Mouse (Mus musculus) C2C12 (cell line): ENCODE results near the gene Fbxl19.

Experiments used
- CEBPB ChIP-seq: IDR thresholded peaks from one replicate; pipeline ENCODE4 v1.6.1; 2011; ENCODE audit warnings: low read depth, mild to moderate bottlenecking, control low read depth, moderate library complexity
- CTCF ChIP-seq: IDR thresholded peaks from one replicate; pipeline ENCODE4 v1.5.1; 2011; ENCODE audit not compliant: control insufficient read depth, insufficient read depth, insufficient read length
- FOSL1 ChIP-seq: IDR thresholded peaks from one replicate; pipeline ENCODE4 v1.8.0; 2011; ENCODE audit warnings: mild to moderate bottlenecking, low read length; ENCODE audit not compliant: poor library complexity, insufficient read depth, severe bottlenecking
- MAX ChIP-seq: IDR thresholded peaks from one replicate; pipeline ENCODE4 v1.6.1; 2011; ENCODE audit warnings: mild to moderate bottlenecking, control low read depth
- MYOD1 ChIP-seq: IDR thresholded peaks from one replicate; pipeline ENCODE4 v1.6.1; 2011; ENCODE audit warnings: low read depth; ENCODE audit not compliant: control insufficient read depth, insufficient read length
- MYOG ChIP-seq: IDR thresholded peaks from one replicate; pipeline ENCODE4 v1.6.1; 2011; ENCODE audit not compliant: control insufficient read depth, insufficient read length; ENCODE audit errors: extremely low read depth
- USF1 ChIP-seq: IDR thresholded peaks from one replicate; pipeline ENCODE4 v1.6.1; 2011; ENCODE audit warnings: low read depth, mild to moderate bottlenecking, control low read depth, moderate library complexity

- no peak for TF ChIP-seq CTCF
- TF ChIP-seq CEBPB: no peak
- TF ChIP-seq MAX: no peak
- no peak for TF ChIP-seq USF1
- no peak for TF ChIP-seq FOSL1
- no peak for TF ChIP-seq MYOD1
- TF ChIP-seq MYOG: no peak
These were observed 27.7 kb downstream of the Fbxl19 start for GRCm38 (mm10) chr7:127772080-127772479.
